Mouse (Mus musculus) gastrocnemius, postnatal 10 days (tissue): ENCODE measurements at regions not wholly inside any gene's neighbourhood (a gene's known extent, or its start where the extent isn't known, plus 50 kb on each side); places are given as distances from the start of the nearest gene placed in this dataset.

Experiments used
- DNase-seq: peaks from one replicate; pipeline ENCODE4 v3.0.0; 2021; ENCODE audit warnings: mixed read lengths

- DNase-seq: no peak
Observed at GRCm38 (mm10) chr3:117520461-117520860, 54.2 kb upstream of the Plppr5 start.

GRCm38 (mm10) chr3:117508090-117508489 lies 66.5 kb upstream of the Plppr5 start:
- DNase-seq: no peak

GRCm38 (mm10) chr3:117506151-117506723 lies 68.4 kb upstream of the Plppr5 start:
- DNase-seq: no peak

DNA sequence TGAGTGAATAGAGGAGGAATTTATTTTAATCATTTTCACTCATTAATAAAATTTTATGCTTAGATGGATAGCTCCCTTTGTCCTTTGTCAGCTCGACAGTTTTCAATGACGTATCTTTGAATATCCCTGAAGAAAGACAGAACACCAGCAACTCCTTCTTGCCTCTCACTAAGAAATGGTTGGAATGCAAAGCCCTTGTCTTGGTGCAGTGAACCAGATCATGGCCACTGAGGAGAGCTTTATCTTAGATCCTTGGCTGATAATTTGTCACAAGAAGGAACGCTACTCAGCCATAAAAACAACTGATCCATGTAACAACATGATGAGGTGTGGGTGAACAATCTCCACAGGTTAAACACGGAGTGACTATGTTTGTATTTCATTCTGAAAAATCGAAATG lies 73.5 kb upstream of the Plppr5 start:
- no peak for DNase-seq

DNA sequence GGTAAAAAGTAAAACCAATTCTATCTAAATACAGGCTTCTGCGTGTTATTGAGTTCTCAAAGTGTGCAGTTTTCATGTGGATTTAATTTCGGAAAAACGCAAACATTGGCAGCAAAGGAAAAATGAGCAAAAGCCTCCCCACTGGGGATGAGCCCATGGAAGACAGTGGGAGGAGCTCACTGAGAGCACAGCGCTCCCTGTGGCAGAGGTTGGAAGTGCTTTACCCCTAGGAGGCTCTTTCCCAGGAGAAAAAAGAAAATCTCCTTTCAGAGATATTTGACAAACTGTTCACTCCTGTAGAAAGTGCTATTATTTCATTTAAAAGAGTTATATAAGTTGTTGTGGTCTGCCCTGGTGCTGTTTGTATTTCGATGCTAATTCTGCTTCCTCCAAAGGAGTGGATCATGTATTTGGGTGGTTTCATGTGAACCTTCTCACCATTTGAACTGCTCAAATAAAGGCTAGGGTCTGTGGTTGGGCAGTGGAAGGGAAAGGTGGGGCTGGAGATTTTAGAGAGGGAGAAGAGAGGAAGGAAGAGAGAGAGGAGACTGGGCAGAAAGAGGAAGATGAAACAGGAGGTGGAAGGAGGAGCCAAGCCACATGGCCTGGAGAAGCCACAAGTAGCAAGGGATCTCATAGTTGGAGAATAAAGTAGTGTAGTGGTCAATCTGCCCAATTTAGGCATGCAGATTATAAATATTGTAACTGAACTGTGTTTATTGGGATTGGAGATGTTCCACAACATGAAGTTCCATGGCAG lies 76.3 kb upstream of the Plppr5 start:
- DNase-seq: no peak

DNA sequence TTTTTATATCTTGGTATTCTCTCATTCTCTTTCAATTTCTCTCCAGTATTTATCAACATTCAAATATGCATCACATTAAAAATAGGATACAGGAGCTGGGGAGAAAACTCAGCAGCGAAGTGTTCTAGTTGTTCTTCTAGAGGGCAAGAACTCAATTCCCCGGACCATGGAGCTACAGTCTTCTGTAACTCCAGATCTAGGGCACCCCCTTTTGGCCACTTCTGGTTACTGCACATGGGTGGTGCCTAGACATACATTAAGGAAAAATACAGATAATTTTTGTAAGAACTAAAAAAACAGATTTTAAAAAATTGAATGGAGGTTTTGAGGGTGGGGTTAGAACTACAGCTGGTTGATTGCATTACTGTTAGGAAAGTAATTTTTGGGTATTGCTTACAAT lies 80.5 kb upstream of the Plppr5 start:
- DNase-seq: peak; percentile 18

- DNase-seq: no peak
Observed at GRCm38 (mm10) chr3:117487281-117488027, 87.2 kb upstream of the Plppr5 start.

- DNase-seq: no peak
Observed at GRCm38 (mm10) chr3:117486351-117486750, 88.3 kb upstream of the Plppr5 start.

GRCm38 (mm10) chr3:117480131-117480530 lies 94.5 kb upstream of the Plppr5 start:
- no peak for DNase-seq

GRCm38 (mm10) chr3:117459507-117459906 lies 98.8 kb upstream of the Plppr4 start:
- DNase-seq: no peak

DNA sequence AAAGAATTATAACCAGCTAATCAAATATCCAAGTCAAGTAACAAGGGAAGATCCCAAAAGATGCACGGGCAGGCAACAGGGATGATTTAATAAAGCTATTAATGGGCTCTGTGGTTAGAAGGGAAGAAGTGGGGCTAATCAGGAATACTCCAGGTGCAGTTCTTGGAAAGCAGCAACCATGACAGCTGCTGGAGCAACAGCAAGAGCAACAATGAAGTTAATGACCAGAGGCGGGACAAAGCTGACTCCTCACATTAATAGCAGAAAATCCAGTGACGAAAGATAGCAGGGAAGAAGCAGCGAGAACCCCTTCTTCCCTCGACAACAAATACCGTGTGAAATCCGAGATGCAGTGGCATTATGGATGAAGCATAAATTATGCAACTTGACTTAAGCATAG lies 89.9 kb upstream of the Plppr4 start:
- DNase-seq: no peak

DNA sequence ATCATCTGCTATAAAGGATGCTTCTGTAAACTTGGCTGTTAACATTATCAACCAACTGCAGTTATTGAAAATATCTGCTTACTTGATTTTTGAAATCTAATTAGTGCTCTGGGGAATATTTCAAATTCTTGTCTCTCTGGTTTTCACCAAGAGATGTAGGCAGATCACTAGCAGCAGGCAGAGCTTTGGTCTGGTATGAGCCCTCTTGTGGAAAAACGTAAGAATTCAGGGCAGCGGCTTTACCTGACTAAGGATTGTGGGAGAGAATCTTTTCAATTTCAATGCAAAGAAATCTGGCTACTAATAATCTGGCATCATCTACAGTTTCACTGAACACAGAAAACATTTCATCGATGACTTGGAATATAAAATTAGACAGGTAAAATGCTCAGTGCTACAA lies 81.2 kb upstream of the Plppr4 start:
- DNase-seq: no peak

GRCm38 (mm10) chr3:117440294-117440693 lies 79.6 kb upstream of the Plppr4 start:
- no peak for DNase-seq

DNA sequence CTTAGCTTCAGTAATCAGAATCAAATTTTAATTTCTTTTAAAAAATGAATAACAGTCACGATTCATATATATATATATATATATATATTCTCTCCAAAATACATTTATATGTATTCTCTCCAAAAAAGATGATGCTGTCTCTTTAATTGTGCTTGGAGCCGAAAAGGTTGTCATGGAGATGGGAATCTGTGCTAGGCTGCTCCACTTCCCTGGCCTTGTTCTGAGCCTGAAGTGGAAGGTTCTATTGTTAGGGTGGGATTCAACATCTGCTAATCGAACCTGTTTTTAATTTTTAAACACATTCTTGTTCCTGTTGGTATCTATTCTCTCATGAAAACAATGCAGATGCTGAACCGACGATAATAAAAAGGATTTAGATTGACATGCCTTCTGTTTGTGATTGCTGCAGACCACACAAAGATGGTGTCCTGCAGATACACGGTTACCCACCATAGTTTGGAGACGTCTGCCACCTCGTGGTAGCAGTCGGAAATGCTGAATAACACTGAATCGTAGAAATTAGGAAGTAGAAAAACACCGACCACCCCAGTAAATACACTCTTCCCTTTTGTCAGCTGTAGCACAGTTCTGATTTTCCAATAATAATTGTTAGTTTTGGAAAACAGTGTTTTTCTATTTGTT lies 77.9 kb upstream of the Plppr4 start:
- peak; percentile 76 for DNase-seq

DNA sequence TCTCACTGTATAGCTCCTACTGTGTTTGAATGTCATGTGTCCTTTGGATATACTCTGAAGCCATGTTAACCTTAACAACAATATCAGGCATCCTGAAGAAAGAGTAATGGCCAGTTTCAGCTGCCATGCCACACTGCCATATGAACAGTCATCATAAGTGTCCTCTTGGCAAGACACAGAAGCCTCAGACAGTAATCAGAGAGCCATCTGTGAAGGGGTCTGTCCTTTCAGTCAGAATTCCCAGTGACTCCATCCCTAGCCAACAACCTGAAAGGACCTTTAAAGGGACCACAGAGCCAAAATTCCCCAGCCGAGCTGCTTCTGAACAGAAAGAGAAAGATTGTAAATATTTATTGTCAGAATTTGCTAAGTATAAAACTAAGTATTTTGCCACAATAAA lies 63.9 kb upstream of the Plppr4 start:
- no peak for DNase-seq

GRCm38 (mm10) chr3:117412896-117413747 lies 52.4 kb upstream of the Plppr4 start:
- DNase-seq: no peak
